Mouse (Mus musculus) forebrain, postnatal 0 days (tissue): ENCODE data around the gene Tnfsf15. TPM values are rescaled to one million over a fixed set of nuclear protein-coding genes. Genes with fewer than 3 reads are reported as not detected.

Experiments used
- ATAC-seq: fragments of 200-750 bp; cut with Nextera tagmentation; 2 replicates; pipeline ENCODE4 v1.8.0; 2017; ENCODE audit warnings: mild to moderate bottlenecking, moderate library complexity
- DNase-seq: peaks from one replicate; pipeline ENCODE4 v3.0.0-alpha.2; 2015
- H3K27ac ChIP-seq: fragments of 300-500 bp; sonication (generic); 2 replicates; pipeline ENCODE4 v1.5.1; 2014; ENCODE audit warnings: low read depth, mild to moderate bottlenecking, antibody characterized with exemption, low read length, moderate library complexity, mixed read lengths
- H3K27me3 ChIP-seq: fragments of 300-500 bp; sonication (generic); 2 replicates; pipeline ENCODE4 v1.6.1; 2014; ENCODE audit warnings: mild to moderate bottlenecking, low read length, mixed read lengths; ENCODE audit not compliant: insufficient read depth
- H3K36me3 ChIP-seq: fragments of 300-500 bp; sonication (generic); 2 replicates; pipeline ENCODE4 v1.6.1; 2014; ENCODE audit warnings: mild to moderate bottlenecking, moderate library complexity; ENCODE audit not compliant: insufficient read depth
- H3K4me1 ChIP-seq: fragments of 300-500 bp; sonication (generic); 2 replicates; pipeline ENCODE4 v1.6.1; 2014; ENCODE audit warnings: antibody characterized with exemption; ENCODE audit not compliant: insufficient read depth
- H3K4me2 ChIP-seq: fragments of 300-500 bp; sonication (generic); 2 replicates; pipeline ENCODE4 v1.6.1; 2014; ENCODE audit warnings: low read depth, mild to moderate bottlenecking, moderate library complexity
- H3K4me3 ChIP-seq: fragments of 300-500 bp; sonication (generic); 2 replicates; pipeline ENCODE4 v1.5.1; 2014; ENCODE audit warnings: low read depth, low read length, mixed read lengths
- H3K9ac ChIP-seq: fragments of 300-500 bp; sonication (generic); 2 replicates; pipeline ENCODE4 v1.6.1; 2014; ENCODE audit warnings: mild to moderate bottlenecking
- H3K9me3 ChIP-seq: fragments of 300-500 bp; sonication (generic); 2 replicates; pipeline ENCODE4 v1.6.1; 2016; ENCODE audit warnings: low read length
- CTCF ChIP-seq: sonication (generic); IDR thresholded peaks from 2 replicates; pipeline ENCODE4 v1.5.1; 2016; ENCODE audit warnings: antibody characterized with exemption, control low read depth, low read depth
- WGBS: fragments of 180-500 bp; shearing (Covaris S2); extraction: QIAGEN DNeasy Blood & Tissue Kit; methylation state at CpG from one replicate; pipeline ENCODE4 v1.1.7; 2014; 5-methylcytosine and 5-hydroxymethylcytosine counted together
- polyA plus RNA-seq: library from polyadenylated mRNA; unstranded; fragments of >200 nt; fragmentation: Nextera tagmentation; extraction: Ambion mirVana; gene quantifications from 2 replicates; pipeline ENCODE4 v1.2.1, GENCODE M21; 2015
- total RNA-seq: library from RNA; depleted of rRNA; stranded (reverse); fragments of >200 nt; gene quantifications from 2 replicates; pipeline ENCODE4 v1.2.3, GENCODE M21; 2014; rRNA removed

Tnfsf15 gene
- total and polyA plus RNA-seq, 2 experiments from 2014 or later, result not detected

DNA sequence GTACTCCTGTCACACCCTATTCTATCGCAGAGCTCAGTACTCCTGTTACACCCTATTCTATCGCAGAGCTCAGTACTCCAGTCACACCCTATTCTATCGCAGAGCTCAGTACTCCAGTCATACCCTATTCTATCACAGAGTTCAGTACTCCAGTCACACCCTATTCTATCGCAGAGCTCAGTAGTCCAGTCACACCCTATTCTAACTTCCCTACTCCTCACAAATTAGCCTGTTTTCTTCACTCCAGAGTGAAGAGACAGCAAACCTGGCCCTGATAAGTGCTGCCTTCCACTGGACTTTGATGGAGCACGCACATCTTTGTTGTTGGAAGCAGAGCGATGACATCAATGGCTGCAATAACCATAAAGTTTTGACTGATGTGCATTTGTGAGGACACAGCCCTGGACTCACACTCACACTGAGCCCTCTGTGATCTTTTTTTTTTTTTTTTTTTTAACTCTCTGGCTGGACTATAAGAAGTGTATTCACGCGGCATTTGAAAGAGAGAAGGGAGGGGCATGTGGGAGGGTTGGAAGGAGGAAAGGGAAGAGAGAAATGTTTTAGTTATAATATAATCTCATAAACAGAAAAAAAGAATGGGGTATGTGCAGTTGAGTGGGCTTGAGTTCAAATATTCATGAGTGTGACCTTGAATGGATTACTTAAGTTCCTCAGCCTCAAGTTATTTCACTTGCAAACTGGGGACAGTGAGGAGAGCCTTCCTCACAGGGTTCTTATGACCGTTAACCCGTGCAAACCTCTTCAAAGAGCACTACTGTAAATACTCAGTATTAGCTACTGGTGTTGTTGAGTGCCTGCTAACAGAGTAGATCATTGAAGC is 60.3 kb downstream of the Tnfsf15 start:
- ATAC-seq (no peak), DNase-seq (no peak)
- Histone ChIP-seq H3K4me1 (no peaks in the 10 kb centered on the region), H3K27me3 (no peaks in the 10 kb centered on the region), H3K4me3 (no peak overlapping the region), H3K9ac (no peak overlapping the region), H3K4me2 (no peak overlapping the region), H3K9me3 (no peaks in the 10 kb centered on the region), H3K36me3 (no peaks in the 10 kb centered on the region), H3K27ac (no peak overlapping the region)
- WGBS, result 87% methylated on average over 10 of the region's 10 CpGs
- no peak for TF ChIP-seq CTCF

GRCm38 (mm10) chr4:63683716-63684115 is 61.2 kb downstream of the Tnfsf15 start:
- Histone ChIP-seq H3K4me3 (no peak overlapping the region), H3K27ac (no peak overlapping the region), H3K9ac (no peak overlapping the region), H3K9me3 (no peaks in the 10 kb centered on the region), H3K4me1 (no peaks in the 10 kb centered on the region), H3K4me2 (no peak overlapping the region), H3K36me3 (no peaks in the 10 kb centered on the region), H3K27me3 (no peaks in the 10 kb centered on the region)
- WGBS, result 85% methylated on average over 6 of the region's 6 CpGs
- no peak for DNase-seq
- ATAC-seq, result no peak
- TF ChIP-seq CTCF, result no peak

DNA sequence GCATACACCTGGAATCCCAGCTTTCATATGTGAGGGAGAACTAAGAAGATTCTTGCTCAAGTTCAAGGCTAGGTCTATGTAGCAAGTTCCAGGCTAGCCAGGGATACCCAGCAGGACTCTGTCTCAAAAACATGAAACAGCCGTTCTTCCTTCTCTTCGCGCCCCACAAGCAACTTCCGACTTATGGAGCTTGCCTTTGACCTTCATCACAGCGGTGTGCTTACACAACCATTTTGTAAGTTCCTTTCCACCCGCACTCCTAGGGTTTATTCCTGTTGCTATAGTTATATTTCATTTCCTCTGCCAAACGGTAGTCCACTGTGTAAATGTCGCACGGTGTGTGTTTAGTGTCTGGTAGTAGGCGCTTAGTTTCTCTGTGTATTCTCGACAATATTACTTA is 61.9 kb downstream of the Tnfsf15 start:
- Histone ChIP-seq H3K27me3 (no peaks in the 10 kb centered on the region), H3K4me1 (no peaks in the 10 kb centered on the region), H3K27ac (no peak overlapping the region), H3K9ac (no peak overlapping the region), H3K4me3 (no peak overlapping the region), H3K4me2 (no peak overlapping the region), H3K9me3 (no peaks in the 10 kb centered on the region), H3K36me3 (no peaks in the 10 kb centered on the region)
- 83% methylated on average over 11 of the region's 11 CpGs for WGBS
- TF ChIP-seq CTCF, result no peak
- ATAC-seq (no peak), DNase-seq (no peak)

GRCm38 (mm10) chr4:63682441-63682840 is 62.5 kb downstream of the Tnfsf15 start:
- DNase-seq (no peak), ATAC-seq (no peak)
- no peak overlapping the region for H3K4me2 ChIP-seq
- H3K4me1 ChIP-seq, result no peaks in the 10 kb centered on the region
- no peaks in the 10 kb centered on the region for H3K9me3 ChIP-seq
- H3K4me3 ChIP-seq, result no peak overlapping the region
- H3K27ac ChIP-seq, result no peak overlapping the region
- H3K36me3 ChIP-seq, result no peaks in the 10 kb centered on the region
- TF ChIP-seq CTCF, result no peak
- H3K27me3 ChIP-seq, result no peaks in the 10 kb centered on the region
- 80% methylated on average over 2 of the region's 2 CpGs for WGBS
- H3K9ac ChIP-seq, result no peak overlapping the region

GRCm38 (mm10) chr4:63681557-63681956 is 63.4 kb downstream of the Tnfsf15 start:
- 68% methylated on average over 3 of the region's 3 CpGs for WGBS
- H3K4me3 ChIP-seq, result no peak overlapping the region
- DNase-seq, result no peak

More at GRCm38 (mm10) chr4:63681557-63681956, 63.4 kb downstream of the Tnfsf15 start:
- no peak for ATAC-seq
- TF ChIP-seq CTCF, result no peak
- no peaks in the 10 kb centered on the region for H3K4me1 ChIP-seq
- H3K27me3 ChIP-seq, result no peaks in the 10 kb centered on the region
- no peak overlapping the region for H3K9ac ChIP-seq
- H3K9me3 ChIP-seq, result no peaks in the 10 kb centered on the region
- no peak overlapping the region for H3K27ac ChIP-seq
- no peaks in the 10 kb centered on the region for H3K36me3 ChIP-seq
- H3K4me2 ChIP-seq, result no peak overlapping the region

Other genes with a start within 250 kb of the Tnfsf15 start
- gene Whrn, start 249.1 kb downstream of the Tnfsf15 start, total RNA-seq, result 9.8 and 13.0 TPM in 2 replicates
- gene Whrn, start 249.1 kb downstream of the Tnfsf15 start, polyA plus RNA-seq, result 2.6 and 3.8 TPM in 2 replicates
- gene Atp6v1g1, start 200.3 kb downstream of the Tnfsf15 start, total RNA-seq, result 222 and 234 TPM in 2 replicates
- gene Atp6v1g1, start 200.3 kb downstream of the Tnfsf15 start, polyA plus RNA-seq, result 389 and 442 TPM in 2 replicates
- gene Tmem268, start 186.3 kb downstream of the Tnfsf15 start, total RNA-seq, result 4.5 and 5.9 TPM in 2 replicates
- gene Tmem268, start 186.3 kb downstream of the Tnfsf15 start, polyA plus RNA-seq, result 4.2 and 5.5 TPM in 2 replicates
- not detected in 2 replicates for gene Gm11213, start 139.9 kb downstream of the Tnfsf15 start, total RNA-seq
- gene Gm11213, start 139.9 kb downstream of the Tnfsf15 start, polyA plus RNA-seq, result not detected in 2 replicates
- gene Tex48, start 122.7 kb downstream of the Tnfsf15 start, total RNA-seq, result not detected in 2 replicates
- not detected in 2 replicates for gene Tex48, start 122.7 kb downstream of the Tnfsf15 start, polyA plus RNA-seq
- gene Gm11214, start 81.7 kb downstream of the Tnfsf15 start, total RNA-seq, result not detected in 2 replicates
- gene Gm11214, start 81.7 kb downstream of the Tnfsf15 start, polyA plus RNA-seq, result not detected in 2 replicates
- 0.08 TPM in 1 of 2 replicates, not detected in the other for gene Tnfsf8, start 116.2 kb upstream of the Tnfsf15 start, total RNA-seq
- gene Tnfsf8, start 116.2 kb upstream of the Tnfsf15 start, polyA plus RNA-seq, result 0.04 TPM in 1 of 2 replicates, not detected in the other